Mouse (Mus musculus) heart, embryonic 14.5 days (tissue): ENCODE measurements around the gene Rita1. TPM values are rescaled to one million over a fixed set of nuclear protein-coding genes. Genes with fewer than 3 reads are reported as not detected.

ENCODE experiments used
- ATAC-seq: fragments of 200-750 bp; cut with Nextera tagmentation; 2 replicates; pipeline ENCODE4 v1.8.0; 2017; ENCODE audit warnings: low read depth, moderate TSS enrichment; ENCODE audit not compliant: insufficient number of reproducible peaks, insufficient read depth, low FRiP score
- H3K27ac ChIP-seq, 2 experiments: fragments of 200-500 bp in 1 of 2; fragments of 300-500 bp in 1 of 2; sonication (generic) in 1 of 2; replicated peaks in 1 of 2; 2 replicates each; pipeline ENCODE4 v1.5.1; 2012 to 2014; ENCODE audit warnings: low read depth in 2 of 2, low read length in 2 of 2, control low read depth in 1 of 2, mild to moderate bottlenecking in 1 of 2, mixed read lengths in 1 of 2; ENCODE audit not compliant: control insufficient read depth in 1 of 2, insufficient read depth in 1 of 2
- H3K27me3 ChIP-seq: fragments of 300-500 bp; sonication (generic); 2 replicates; pipeline ENCODE4 v1.6.1; 2014; ENCODE audit warnings: mild to moderate bottlenecking, low read length, control low read depth; ENCODE audit not compliant: control insufficient read depth, insufficient read depth
- H3K36me3 ChIP-seq: fragments of 300-500 bp; sonication (generic); 2 replicates; pipeline ENCODE4 v1.6.1; 2014; ENCODE audit warnings: mild to moderate bottlenecking, control low read depth, low read length, mixed read lengths; ENCODE audit not compliant: control insufficient read depth, insufficient read depth
- H3K4me1 ChIP-seq, 2 experiments: fragments of 200-500 bp in 1 of 2; fragments of 300-500 bp in 1 of 2; sonication (generic) in 1 of 2; 2 replicates each; pipeline ENCODE4 v1.6.1; 2012 to 2014; ENCODE audit warnings: low read length in 2 of 2, control low read depth in 1 of 2, mixed read lengths in 1 of 2; ENCODE audit not compliant: control insufficient read depth in 2 of 2, insufficient read depth in 2 of 2
- H3K4me2 ChIP-seq: fragments of 300-500 bp; sonication (generic); 2 replicates; pipeline ENCODE4 v1.6.1; 2014; ENCODE audit warnings: mild to moderate bottlenecking, low read length
- H3K4me3 ChIP-seq, 2 experiments: fragments of 200-500 bp in 1 of 2; fragments of 300-500 bp in 1 of 2; sonication (generic) in 1 of 2; 2 replicates each; pipeline ENCODE4 v1.5.1; 2012 to 2014; ENCODE audit warnings: low read length in 2 of 2, mild to moderate bottlenecking in 2 of 2, control low read depth in 1 of 2, low read depth in 1 of 2, moderate library complexity in 1 of 2; ENCODE audit not compliant: control insufficient read depth in 1 of 2, insufficient read depth in 1 of 2
- H3K9ac ChIP-seq: fragments of 300-500 bp; sonication (generic); 2 replicates; pipeline ENCODE4 v1.6.1; 2014; ENCODE audit warnings: mild to moderate bottlenecking, low read length
- H3K9me3 ChIP-seq: fragments of 300-500 bp; sonication (generic); 2 replicates; pipeline ENCODE4 v1.6.1; 2016; ENCODE audit warnings: low read length, control low read depth; ENCODE audit not compliant: control insufficient read depth
- WGBS: fragments of 180-500 bp; shearing (Covaris S2); extraction: QIAGEN DNeasy Blood & Tissue Kit; methylation state at CpG from one replicate; pipeline ENCODE4 v1.1.7; 2014; 5-methylcytosine and 5-hydroxymethylcytosine counted together
- polyA plus RNA-seq: library from polyadenylated mRNA; unstranded; fragments of >200 nt; fragmentation: Nextera tagmentation; extraction: Ambion mirVana; gene quantifications from 2 replicates; pipeline ENCODE4 v1.2.1, GENCODE M21; 2014

Gene Rita1
- polyA plus RNA-seq, 1 experiment from 2014 or later = 5.6 TPM

GRCm38 (mm10) chr5:120640094-120640493 lies 27.7 kb upstream of the Rita1 start:
- H3K4me2 ChIP-seq = no peak overlapping the region
- no peaks in the 10 kb centered on the region for H3K27me3 ChIP-seq
- no peaks in the 10 kb centered on the region for H3K36me3 ChIP-seq
- no peak for ATAC-seq
- H3K9ac ChIP-seq = no peak overlapping the region
- peaks cover 6 to 9% of the 10 kb centered on the region in 2 experiments for H3K4me1 ChIP-seq
- H3K4me3 ChIP-seq = no peak overlapping the region
- 87% methylated on average over 7 of the region's 7 CpGs for WGBS
- H3K27ac ChIP-seq = no peak overlapping the region
- H3K9me3 ChIP-seq = peaks cover 4% of the 10 kb centered on the region; the same call in 1 of the 2 replicates

DNA sequence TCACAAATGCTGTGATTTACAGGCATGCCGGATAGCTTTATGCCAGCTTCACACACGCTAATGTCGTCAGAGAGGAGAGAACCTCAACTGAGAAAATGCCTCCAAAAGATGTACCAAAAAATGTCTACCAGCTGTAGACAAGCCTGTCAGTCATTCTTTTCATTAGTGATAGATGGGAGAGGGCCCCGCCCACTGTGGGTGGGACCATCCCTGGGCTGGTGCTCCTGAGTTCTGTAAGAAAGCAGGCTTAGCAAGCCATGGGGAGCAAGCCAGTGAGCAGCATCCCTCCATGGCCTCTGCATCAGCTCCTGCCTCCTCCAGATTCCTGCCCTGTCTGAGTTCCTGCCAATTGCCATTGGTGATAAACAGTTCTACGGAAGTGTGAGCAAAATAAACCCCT lies 23.2 kb upstream of the Rita1 start:
- H3K4me2 ChIP-seq = no peak overlapping the region
- H3K4me3 ChIP-seq = no peak overlapping the region
- H3K36me3 ChIP-seq = no peaks in the 10 kb centered on the region
- H3K27ac ChIP-seq = no peak overlapping the region
- whole genome bisulfite sequencing = 80% methylated on average over 5 of the region's 5 CpGs
- no peaks in the 10 kb centered on the region for H3K27me3 ChIP-seq
- peaks cover 0 to 5% of the 10 kb centered on the region in 2 experiments; a peak in 2 of 4 replicates for H3K4me1 ChIP-seq
- no peak for ATAC-seq
- peaks cover 6% of the 10 kb centered on the region; the same call in 1 of the 2 replicates for H3K9me3 ChIP-seq
- H3K9ac ChIP-seq = no peak overlapping the region

- Histone ChIP-seq H3K4me3 (no peak overlapping the region), H3K4me2 (no peak overlapping the region), H3K4me1 (peaks cover 0 to 5% of the 10 kb centered on the region in 2 experiments; a peak in 2 of 4 replicates), H3K27me3 (peaks cover 7% of the 10 kb centered on the region), H3K9me3 (peaks cover 6% of the 10 kb centered on the region; the same call in 1 of the 2 replicates), H3K9ac (no peak overlapping the region), H3K36me3 (no peaks in the 10 kb centered on the region), H3K27ac (no peak overlapping the region)
- no peak for ATAC-seq
- WGBS = 55% methylated on average over 5 of the region's 5 CpGs
Observed at GRCm38 (mm10) chr5:120634860-120635259, 22.5 kb upstream of the Rita1 start.

GRCm38 (mm10) chr5:120634131-120634530 lies 21.7 kb upstream of the Rita1 start, which contains the start of gene Cfap73:
Gene Cfap73, minus strand, starts transcription at chr5:120634235.
- Histone ChIP-seq H3K36me3 (no peaks in the 10 kb centered on the region), H3K9ac (no peak within 1 kb of the TSS), H3K27ac (no peak within 1 kb of the TSS), H3K4me3 (no peak within 1 kb of the TSS), H3K4me2 (no peak within 1 kb of the TSS), H3K4me1 (peaks cover 0 to 5% of the 10 kb centered on the region in 2 experiments; a peak in 2 of 4 replicates), H3K27me3 (peaks cover 8% of the 10 kb centered on the region), H3K9me3 (peaks cover 6% of the 10 kb centered on the region; the same call in 1 of the 2 replicates)
- 39% methylated on average over 9 of the region's 9 CpGs for WGBS
- no peak for ATAC-seq

DNA sequence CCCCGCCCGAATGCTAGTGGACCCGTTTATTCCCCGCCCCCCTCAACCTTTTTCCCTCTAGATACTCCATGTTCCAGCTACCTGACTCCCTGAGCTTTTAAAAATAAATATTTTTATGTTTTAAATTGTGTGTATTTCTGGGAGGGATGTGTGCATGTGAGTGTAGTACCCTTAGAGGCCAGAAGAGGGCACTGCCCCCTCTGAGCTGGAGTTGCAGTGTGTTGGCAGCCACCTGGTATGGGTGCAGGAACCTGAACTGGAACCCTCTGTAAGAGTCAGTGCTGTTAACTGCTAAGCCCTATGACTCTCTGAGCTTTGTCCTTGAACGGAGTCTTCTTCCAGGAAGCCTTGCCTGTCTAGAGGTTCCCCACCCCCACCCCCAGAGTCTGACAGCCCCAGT lies 19.5 kb upstream of the Rita1 start:
- ATAC-seq = no peak
- no peak overlapping the region for H3K9ac ChIP-seq
- H3K4me1 ChIP-seq = peaks cover 6 to 10% of the 10 kb centered on the region in 2 experiments; a peak in 3 of 4 replicates
- 86% methylated on average over 5 of the region's 5 CpGs for WGBS
- H3K4me3 ChIP-seq = no peak overlapping the region
- no peak overlapping the region for H3K4me2 ChIP-seq
- H3K9me3 ChIP-seq = peaks cover 6% of the 10 kb centered on the region; the same call in 1 of the 2 replicates
- peaks cover 8% of the 10 kb centered on the region for H3K27me3 ChIP-seq
- no peak overlapping the region for H3K27ac ChIP-seq
- H3K36me3 ChIP-seq = peaks cover 17% of the 10 kb centered on the region

DNA sequence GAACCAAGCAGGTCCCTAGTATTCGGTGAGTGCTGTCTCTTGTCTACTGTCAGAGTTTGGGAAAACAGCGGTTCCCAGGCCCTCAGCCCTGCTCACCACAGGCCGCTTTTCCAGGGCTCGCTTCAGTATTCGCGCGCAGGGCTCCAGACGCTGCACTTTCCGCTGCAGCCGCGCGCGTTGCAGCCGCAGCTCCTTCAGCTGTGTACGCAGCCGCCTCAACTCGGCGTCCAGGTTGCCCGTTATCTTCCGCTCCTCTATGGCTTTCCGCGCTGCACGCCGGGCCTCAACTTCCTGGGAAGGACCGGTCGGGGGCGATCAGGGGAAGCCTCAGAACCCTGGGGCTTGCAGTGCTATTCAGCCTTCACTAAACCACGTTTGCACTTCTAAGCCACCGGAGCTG lies 18.7 kb upstream of the Rita1 start:
- Histone ChIP-seq H3K27ac (no peak overlapping the region), H3K4me3 (peak overlapping the region; percentile 19 to 32), H3K36me3 (peaks cover 25% of the 10 kb centered on the region), H3K4me1 (peaks cover 6 to 10% of the 10 kb centered on the region in 2 experiments; a peak in 3 of 4 replicates), H3K9ac (peak overlapping the region; percentile 36), H3K4me2 (peak overlapping the region; percentile 57), H3K9me3 (peaks cover 6% of the 10 kb centered on the region; the same call in 1 of the 2 replicates), H3K27me3 (peaks cover 8% of the 10 kb centered on the region)
- WGBS = 4% methylated on average over 29 of the region's 29 CpGs
- no peak for ATAC-seq

DNA sequence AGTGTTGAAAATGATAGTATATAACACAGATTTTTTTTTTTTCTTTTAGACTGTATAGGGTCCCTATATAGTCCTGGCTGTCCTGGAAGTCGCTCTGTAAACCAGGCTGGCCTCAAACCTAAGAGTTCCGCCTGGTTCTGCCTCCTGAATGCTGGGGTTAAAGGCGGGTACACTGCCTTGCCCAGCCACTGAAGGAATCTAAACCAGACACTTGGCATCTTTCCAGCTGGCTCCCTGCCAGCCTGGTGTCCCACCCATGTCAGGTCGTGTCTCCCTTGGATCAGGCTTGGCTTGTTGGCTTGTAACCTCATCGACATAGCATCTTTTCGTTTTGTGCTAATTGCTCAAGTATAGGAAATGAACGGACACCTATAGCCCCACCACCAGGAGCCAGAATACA lies 16.2 kb upstream of the Rita1 start:
- no peak overlapping the region for H3K4me2 ChIP-seq
- no peak overlapping the region for H3K27ac ChIP-seq
- no peak for ATAC-seq
- H3K4me1 ChIP-seq = peaks cover 6 to 10% of the 10 kb centered on the region in 2 experiments; a peak in 3 of 4 replicates
- peaks cover 50% of the 10 kb centered on the region for H3K36me3 ChIP-seq
- H3K9ac ChIP-seq = no peak overlapping the region
- H3K27me3 ChIP-seq = peaks cover 8% of the 10 kb centered on the region
- no peak overlapping the region for H3K4me3 ChIP-seq
- H3K9me3 ChIP-seq = 0 out of 2 replicates have a peak, but pooled peaks cover 2% of the 10 kb centered on the region
- whole genome bisulfite sequencing = 40% methylated on average over 7 of the region's 7 CpGs
